Mouse (Mus musculus) thymus, postnatal 10 days (tissue): ENCODE measurements around the gene Aoc3.
"Not testable (repeated sequence)": the region's sequence is repeated elsewhere in the genome, so short reads cannot be mapped to it uniquely, and the experiment has no call there.

Experiments
- DNase-seq, 2 experiments: peaks; one replicate each; pipeline ENCODE4 v3.0.0; 2021; ENCODE audit warnings: low spot score in 2 of 2

The Aoc3 gene

DNA sequence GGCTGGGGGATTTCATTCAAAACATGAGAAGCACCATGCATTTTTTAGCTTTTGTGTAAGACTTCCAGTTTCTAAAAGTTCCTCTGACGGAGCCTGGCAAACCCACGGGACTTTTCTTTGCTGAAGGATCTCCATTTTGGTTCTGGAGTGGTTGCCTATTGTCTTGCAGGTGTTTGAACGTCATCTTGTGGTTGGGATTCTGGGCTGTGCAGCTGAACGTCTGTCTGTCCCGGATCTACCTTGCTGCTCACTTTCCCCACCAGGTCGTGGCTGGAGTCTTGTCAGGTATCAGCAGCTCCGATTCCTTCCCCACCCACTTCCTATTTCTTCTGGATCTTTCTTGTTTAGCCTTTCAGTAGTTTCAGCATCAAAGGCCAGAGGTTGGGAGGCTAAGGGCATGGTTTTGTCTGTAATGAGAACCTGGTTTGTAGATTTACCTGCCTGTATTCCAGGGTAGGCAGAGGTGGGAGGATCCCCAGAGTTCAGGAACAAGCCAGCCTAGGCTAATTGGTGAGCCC is 44.1 kb downstream of the Aoc3 start:
- no peak for DNase-seq

DNA sequence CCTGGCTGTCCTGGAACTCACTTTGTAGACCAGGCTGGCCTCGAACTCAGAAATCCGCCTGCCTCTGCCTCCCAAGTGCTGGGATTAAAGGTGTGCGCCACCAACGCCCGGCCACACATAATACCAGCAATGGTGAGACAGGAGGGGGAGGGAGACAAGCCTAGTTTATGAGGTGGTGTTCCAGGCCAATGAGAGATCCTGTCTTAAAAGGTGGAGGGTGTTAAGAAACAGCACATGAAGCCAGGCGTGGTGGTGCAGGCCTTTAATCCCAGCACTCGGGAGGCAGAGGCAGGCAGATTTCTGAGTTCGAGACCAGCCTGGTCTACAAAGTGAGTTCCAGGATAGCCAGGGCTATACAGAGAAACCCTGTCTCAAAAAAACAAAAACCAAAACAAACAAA is 47.8 kb downstream of the Aoc3 start:
- DNase-seq = not testable (repeated sequence)

DNA sequence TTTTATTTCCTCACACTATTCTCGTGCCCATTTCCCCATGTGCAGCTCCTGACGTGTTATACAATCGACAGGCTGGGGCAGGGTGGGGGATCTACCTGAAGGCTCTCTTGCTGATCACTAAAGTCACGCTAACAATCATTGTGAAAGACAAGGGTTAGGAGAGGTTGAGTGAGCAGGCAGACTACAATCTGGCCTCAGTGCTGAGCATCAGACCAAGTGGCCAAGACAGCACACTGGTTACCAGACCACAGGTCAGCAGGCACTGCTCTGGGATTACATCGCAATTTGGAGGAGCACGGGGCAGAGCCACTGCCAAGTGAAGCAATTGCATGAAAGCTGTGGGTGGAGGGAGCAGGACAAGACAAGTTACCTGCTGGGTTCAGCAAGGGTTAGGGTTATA is 48.5 kb downstream of the Aoc3 start:
- no peak for DNase-seq

DNA sequence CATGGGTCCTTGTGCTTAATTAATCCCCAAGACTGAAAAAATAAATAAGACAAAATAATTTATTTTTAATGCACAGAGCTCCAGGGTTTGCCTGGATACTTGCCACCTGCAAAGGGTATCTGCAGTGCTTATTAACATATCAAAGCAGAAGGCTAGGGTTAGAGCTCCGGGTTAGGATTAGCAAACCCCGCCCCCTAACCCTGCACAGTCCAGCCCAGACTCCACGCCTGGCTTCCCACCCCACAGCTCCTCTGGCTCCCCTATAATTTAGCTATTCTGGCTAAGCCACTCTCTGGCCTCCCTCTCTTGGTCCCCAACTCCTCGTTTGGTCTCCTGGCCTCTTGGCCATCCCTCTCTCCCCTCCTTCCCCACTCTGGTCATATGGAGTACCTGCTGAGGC is 51.4 kb downstream of the Aoc3 start:
- DNase-seq = no peak
